Mouse (Mus musculus): ENCODE measurements around the gene Rin1. TPM values are rescaled to one million over a fixed set of nuclear protein-coding genes. Genes with fewer than 3 reads are reported as not detected.

Rin1 gene
- total RNA-seq, 2 experiments from 2014 or later, result 1.3 to 2.1 TPM

DNA sequence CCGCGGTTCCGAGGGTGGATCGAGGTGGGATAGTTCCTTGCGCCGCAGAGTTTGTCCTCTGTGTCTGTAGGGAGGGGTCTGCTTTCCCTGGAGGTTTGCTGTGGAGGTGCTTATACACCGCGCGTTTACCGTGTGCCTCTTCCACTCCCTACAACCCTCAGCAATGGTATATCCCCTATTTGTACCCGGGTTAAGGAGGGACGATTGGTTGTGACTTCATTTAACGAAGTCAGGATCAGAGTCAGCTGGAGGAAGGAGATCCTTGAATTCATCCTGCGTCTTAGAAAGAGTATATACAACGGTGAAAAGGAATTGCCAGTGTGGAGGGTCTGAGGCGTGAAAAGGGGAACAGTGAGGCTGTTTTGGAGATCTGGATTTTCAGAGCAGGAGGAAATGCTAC is 8.7 kb upstream of the Rin1 start:
- DNase-seq, result no peak

DNA sequence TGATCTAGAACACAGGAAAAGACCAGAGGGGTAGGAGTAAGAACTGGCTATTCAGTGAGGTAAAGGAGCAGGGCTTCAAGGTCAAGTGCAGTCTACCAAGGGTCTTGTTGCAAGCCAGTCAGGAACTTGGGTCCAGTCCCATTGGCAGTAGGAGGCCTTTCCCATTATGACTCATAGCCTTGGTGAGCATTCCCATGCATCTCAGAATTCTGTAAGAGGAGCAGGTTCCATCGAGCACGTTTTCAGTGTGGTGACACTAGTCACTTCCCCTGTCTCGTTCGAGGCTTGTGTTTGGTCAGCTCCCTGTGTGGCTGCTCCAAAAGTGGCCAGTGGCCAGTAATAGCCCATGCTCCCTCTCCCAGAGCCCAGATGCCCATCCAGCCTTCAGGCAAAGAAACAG is 4.8 kb upstream of the Rin1 start:
- no peak for DNase-seq

DNA sequence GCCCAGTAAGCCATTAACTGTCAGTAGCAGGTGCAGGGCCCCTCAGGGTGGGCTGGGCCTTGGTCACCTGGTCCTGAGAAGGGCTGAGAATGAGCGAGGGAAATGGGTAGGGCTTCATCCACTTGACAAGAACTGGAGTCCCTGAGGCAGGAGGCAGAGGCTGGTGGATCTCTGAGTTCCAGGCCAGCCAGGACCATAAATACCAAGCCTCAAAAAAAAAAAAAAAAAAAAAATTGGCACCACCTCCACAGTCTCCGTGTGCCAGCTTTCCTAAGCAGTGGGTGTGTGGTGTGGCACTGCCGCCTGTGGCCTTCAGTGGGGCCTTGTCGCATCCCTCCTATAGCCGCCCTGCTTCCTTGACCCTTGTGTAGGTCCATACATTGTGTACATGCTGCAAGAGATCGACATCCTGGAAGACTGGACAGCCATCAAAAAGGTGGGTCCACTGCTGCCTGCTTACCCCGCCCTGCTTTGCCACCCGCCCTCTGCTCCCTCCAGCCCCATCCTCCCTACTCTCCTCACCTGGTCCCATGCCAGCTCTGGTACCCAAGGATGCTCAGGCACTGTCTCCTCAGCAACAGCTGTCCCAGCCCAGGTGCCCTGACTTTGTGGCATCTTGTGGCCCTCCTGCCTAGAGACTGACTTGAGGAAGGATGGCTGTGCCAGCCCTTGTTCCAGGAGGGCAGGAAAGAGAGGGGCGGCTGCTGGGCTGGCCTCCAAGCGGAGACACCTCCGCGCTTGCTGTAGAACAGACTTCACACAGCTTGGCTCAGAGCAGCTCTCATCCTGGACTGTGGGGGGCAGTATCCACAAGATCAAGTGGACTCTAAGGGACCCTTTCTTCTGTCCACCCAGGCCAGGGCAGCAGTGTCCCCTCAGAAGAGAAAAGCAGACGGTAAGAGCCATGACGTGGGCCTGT is 1.9 kb upstream of the Rin1 start:
- no peak for DNase-seq

DNA sequence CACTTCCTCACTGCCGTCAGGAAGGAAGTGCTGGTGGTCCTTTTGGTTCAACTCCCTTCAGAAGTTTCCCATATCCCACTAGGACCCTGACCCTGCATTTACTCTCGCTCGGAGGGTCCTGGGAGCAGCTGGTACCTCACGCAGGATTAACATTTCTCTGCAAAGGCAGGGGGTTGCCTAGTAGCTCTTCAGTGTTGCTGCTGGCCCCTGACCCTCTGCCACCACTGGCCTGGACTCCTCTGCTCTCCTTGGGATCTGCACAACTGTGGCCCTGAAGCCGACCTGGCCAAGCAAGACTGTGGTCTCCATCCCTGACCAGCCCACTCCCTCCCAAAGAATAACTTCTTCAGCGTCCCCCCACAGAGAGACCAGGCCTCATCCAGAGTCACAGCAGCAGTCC is 956 bp upstream of the Rin1 start:
- DNase-seq, result no peak

- no peak for DNase-seq
Measured at GRCm38 (mm10) chr19:5051031-5051430, 750 bp downstream of the Rin1 start.

GRCm38 (mm10) chr19:5051515-5051914 is 1.2 kb downstream of the Rin1 start:
- no peak for DNase-seq

- no peak for DNase-seq
Measured at GRCm38 (mm10) chr19:5052166-5052822, 2.0 kb downstream of the Rin1 start.

DNA sequence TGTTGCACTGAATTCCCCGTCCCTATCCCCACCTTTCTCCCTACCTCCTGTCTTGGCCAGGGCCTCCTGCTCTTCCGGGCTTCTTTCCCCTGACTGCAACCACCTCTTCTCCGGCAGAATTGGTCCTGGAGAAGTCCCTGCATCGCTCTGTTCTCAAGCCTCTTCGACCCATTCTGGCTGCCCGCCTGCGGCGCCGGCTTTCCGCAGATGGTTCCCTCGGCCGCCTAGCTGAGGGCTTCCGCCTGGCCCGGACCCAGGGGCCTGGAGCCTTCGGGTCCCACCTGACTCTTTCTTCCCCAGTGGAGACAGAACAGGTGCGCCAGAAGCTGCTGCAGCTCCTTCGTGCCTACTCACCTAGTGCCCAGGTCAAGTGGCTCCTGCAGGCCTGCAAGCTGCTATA is 2.6 kb downstream of the Rin1 start:
- DNase-seq, result no peak

- no peak for DNase-seq
Measured at GRCm38 (mm10) chr19:5053909-5054308, 3.6 kb downstream of the Rin1 start.

DNA sequence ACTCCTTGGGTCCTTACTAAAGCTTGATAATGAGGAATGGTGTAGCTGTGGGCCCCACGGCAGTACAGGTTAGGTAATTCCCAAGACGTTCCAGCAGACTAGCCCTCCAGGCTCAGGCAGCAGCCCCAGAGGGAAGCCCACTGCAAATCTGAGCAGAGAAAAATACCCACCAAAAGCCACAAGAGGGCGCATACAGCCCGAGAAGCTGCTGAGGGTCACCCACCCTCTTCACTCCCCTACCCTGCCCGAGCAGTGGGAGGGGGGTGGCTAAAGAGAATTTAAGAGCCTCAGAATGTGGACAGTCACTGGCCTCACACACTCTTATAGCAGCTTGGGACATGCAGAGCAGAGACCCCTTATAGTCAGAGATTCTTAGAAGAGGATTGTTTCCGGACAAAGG is 6.0 kb downstream of the Rin1 start:
- DNase-seq, result no peak

- DNase-seq, result no peak
Measured at GRCm38 (mm10) chr19:5057876-5058775, 7.8 kb downstream of the Rin1 start.

- no peak for DNase-seq
Measured at GRCm38 (mm10) chr19:5058801-5059771, 8.8 kb downstream of the Rin1 start.

DNA sequence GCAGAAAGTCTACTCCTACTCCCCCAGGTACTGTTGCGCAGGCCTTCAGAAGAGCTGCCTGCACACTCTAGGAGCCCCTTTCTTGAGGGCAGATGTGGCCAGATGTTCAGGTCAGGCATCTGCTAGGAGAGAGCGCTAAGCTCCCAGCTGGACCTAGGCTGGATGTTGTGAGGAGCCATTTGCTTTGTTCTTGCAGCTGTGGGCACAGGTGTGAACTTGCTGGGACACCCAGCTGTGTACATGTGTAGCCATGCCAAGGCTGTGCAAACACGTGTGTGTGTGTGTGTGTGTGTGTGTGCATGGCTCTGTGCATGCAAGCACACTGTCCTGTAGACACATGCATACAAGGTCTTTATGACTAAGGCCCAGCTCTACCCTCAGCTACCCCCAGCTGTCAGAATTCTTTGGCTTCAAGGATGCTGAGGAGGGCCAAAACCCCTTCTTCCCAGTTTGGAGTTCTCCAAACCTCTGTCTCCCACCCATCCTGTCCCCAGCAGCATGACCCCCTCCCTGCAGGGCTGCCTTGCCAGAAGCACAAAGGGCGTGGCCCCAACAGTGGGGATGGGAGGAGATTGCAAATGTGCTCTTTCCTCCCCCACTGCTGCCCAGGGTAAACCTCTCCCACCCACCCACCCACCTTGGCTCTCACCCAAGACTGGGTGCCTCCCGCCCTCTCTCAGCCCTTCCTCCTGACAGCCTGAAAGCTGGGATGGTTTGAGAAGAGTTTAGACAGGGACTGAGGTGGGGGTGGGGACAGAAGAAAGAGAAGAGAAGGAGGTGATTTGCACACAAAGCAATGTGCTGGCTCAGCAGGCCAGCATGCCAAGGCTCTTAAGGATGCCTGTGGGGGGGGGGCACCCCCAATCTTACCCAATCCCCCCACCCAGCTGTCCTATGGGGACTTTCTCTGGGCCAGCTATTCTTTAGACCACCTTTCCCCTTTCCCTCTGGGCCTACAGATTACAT is 10.4 kb downstream of the Rin1 start:
- peak; percentile 61 for DNase-seq

DNA sequence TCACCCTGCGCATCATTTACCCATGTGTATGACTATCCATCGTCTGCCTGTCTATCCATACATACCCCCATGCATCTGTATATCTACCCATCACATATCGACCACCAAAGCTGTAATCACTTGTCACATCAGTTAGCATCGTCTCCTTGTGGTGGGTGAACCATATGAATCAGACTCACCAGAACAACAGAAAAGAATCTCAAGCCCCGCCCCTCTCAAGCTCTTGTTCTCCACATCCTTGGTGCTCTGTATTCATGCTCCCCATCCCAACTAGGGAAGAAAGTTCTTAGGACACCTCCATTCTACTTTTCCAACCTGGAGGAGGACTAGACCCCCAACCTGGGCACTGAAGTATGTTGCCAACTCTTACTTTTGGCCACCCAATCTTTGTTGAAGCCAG is 11.8 kb downstream of the Rin1 start:
- DNase-seq, result no peak

GRCm38 (mm10) chr19:5062446-5062845 is 12.2 kb downstream of the Rin1 start:
- peak; percentile 79 for DNase-seq

- DNase-seq, result peak; percentile 62
Measured at GRCm38 (mm10) chr19:5065104-5065503, 14.8 kb downstream of the Rin1 start.

DNA sequence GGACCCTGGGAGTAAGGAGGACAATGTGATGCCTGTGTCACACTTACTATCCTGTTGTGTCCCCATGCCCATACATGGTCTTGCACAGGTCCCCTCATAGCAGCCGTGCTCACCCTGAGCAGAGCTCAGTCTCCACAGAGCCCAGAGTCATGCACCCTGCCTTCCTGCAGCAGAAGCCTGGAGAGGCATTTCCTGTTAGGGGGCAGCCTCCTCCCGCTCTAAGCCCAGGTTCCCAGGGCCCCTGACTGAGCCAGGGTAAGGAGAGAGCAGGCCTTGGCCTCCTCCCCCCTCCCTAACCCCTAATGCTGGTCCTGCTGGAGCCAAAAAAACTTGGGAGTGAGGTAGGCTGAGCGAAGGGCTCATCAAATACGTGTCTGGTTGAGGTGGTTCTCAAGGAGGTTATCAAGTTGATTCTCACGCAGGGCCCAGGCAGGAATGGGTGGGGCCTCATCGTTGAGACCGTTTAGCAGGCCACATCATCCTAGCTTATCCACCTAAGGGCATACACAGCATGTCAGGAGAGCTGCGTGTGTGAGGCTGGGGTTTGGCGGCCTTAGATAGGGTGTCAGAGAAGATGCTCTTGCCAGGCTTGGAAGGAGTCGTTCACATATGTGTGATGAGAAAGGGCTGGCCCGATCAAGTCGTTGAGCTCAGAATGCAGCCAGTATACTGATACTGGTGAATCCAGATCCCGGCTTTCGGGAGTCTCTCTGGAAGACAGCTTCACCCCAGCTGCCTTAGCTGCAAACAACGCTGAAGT is 16.9 kb downstream of the Rin1 start:
- DNase-seq, result no peak

DNA sequence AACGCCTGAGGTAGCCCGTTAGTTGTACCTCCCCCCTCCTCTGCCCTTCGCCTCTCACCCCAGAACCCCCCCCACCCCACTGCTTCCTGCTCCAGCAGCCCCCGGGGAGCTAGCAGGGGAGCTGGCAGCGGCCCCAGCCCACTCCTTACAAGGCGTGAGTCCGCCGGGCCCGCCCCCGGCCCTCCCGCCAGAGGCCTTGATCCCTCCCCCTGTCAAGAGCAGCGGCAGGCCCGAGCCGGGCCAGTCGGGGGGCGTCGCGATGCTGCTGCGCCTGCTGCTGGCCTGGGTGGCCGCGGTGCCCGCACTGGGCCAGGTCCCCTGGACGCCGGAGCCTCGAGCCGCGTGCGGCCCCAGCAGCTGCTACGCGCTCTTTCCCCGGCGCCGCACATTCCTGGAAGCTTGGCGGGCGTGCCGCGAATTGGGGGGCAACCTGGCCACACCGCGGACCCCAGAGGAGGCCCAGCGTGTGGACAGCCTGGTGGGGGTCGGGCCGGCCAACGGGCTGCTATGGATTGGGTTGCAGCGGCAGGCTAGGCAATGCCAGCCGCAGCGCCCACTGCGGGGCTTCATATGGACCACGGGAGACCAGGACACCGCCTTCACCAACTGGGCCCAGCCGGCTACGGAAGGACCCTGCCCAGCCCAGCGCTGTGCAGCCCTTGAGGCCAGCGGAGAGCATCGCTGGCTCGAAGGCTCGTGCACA is 17.7 kb downstream of the Rin1 start, which contains the start of gene Cd248:
Cd248 (plus strand) TSS at position 212 of the 703 bp plus-strand sequence.
- peak; percentile 88 for DNase-seq
